Mouse (Mus musculus): ENCODE measurements around the gene Fgf18. TPM values are rescaled to one million over a fixed set of nuclear protein-coding genes. Genes with fewer than 3 reads are reported as not detected.

The Fgf18 gene
- total RNA-seq, 2 experiments from 2014 or later: 5.6 to 6.2 TPM

DNA sequence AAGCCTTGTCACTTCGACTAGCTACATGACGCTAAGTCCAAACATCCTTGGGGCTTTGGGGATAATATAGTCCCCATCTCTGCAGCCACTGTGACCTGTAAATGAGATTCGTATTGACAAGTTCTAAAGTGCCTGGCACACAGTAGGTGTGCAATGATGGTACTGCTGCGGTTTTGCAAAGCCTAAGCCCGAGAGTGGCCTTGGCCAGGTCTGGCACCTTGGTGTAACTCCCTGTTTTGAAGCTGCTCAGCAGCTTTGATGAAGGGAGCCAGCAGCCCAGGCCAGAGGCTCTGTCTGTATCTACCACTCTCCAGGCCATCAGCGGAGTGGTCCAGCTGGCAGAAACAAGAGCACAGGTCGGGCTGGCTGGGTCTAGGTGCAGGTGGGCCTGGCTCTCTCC, 72.7 kb downstream of the Fgf18 start:
- no peak for DNase-seq (ENCODE audit: low spot score in 2 of 2)

DNA sequence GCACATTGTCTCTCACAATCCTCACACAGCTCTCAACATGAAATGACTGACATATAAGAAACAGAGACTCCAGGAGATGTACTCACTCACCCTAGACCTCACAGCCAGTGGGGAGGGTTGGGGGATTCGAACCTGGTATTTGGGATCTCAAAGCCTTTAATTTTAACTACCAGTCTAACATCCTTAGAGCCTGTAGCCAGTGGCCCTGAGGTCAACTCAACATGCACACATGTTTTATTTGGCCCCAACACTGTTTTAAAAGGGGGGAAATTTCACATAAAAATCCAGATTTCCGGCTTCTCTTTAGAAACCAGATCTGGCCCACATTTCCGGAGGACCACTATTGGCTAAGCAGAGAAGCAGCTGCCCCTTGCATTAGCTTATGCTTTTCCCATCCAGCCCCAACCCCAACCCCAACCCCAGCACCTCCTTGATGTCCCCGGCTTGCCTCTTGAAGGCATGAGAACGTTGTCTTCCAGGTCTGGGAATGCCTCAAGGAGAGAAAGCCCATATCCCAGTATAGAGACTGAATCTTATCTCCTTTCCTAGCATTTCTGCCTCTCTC, 75.8 kb downstream of the Fgf18 start:
- DNase-seq (ENCODE audit: low spot score in 2 of 2): no peak

DNA sequence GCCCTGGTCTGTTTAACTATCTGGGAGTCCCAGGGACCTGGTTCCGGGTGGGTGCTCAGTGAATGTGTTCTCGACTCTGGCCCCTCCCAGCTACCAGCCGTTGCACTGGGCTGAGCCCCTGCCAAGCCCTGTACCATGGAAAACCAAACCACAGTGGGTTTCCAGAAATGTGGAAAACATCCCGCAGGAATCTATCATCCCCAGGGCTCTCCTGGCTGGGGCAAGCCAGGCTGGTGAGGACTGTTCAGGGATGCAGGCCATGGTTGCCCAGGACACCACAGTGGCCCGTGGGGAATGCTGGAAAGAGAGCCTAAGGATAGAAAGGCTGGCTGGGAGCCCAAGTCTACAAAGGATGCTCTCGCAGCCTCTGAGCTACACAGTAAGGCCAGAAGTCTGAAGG, 76.7 kb downstream of the Fgf18 start:
- DNase-seq (ENCODE audit: low spot score in 2 of 2): peak; percentile 41 to 68

Other genes starting within 250 kb of the Fgf18 start
- gene Npm1, start 15.8 kb upstream of the Fgf18 start, total RNA-seq (2021): 100 to 1,000 TPM; 176 to 188 TPM
- gene Tlx3, start 56.2 kb upstream of the Fgf18 start, total RNA-seq (2021): not detected
- under 1 TPM in 1 of 2 experiments, not detected in 1; 0.69 TPM for gene Gm12117, start 129.3 kb upstream of the Fgf18 start, total RNA-seq (2021)

All from layer of hippocampus, postnatal 14 days (tissue).